Mouse (Mus musculus) CH12.LX (cell line): Measurements from ENCODE around the gene Pcnt. TPM values are rescaled to one million over a fixed set of nuclear protein-coding genes. Genes with fewer than 3 reads are reported as not detected.

ENCODE experiments used
- DNase-seq: peaks from one replicate; pipeline ENCODE4 v3.0.0-alpha.2; 2013; ENCODE audit errors: extremely low read depth
- H3K27ac ChIP-seq: 2 replicates; pipeline ENCODE4 v1.5.1; 2012; ENCODE audit warnings: low read depth, mild to moderate bottlenecking, control low read depth, moderate library complexity; ENCODE audit not compliant: insufficient read depth
- H3K27me3 ChIP-seq: replicated peaks from 2 replicates; pipeline ENCODE3; 2012; ENCODE audit warnings: inconsistent platforms
- H3K36me3 ChIP-seq, 2 experiments: replicated peaks in 1 of 2; 2 replicates each; pipeline versions ENCODE3 to v1.6.1; 2012; ENCODE audit warnings: inconsistent platforms in 1 of 2, low read length in 1 of 2, mild to moderate bottlenecking in 1 of 2, mixed read lengths in 1 of 2, moderate library complexity in 1 of 2; ENCODE audit not compliant: control insufficient read depth in 1 of 2, insufficient read depth in 1 of 2
- H3K4me1 ChIP-seq, 2 experiments: 2 replicates each; pipeline ENCODE4 v1.6.1; 2012; ENCODE audit warnings: inconsistent platforms in 1 of 2, moderate library complexity in 1 of 2; ENCODE audit not compliant: insufficient read depth in 2 of 2, control insufficient read depth in 1 of 2
- H3K4me2 ChIP-seq: 2 replicates; pipeline ENCODE4 v1.6.1; 2012; ENCODE audit warnings: low read depth, mild to moderate bottlenecking, control low read depth; ENCODE audit not compliant: poor library complexity, insufficient read depth, severe bottlenecking
- H3K4me3 ChIP-seq, 3 experiments: fragments of 150-350 bp in 1 of 3; sonication (generic) in 1 of 3; replicated peaks in 1 of 3; 2 replicates each; pipeline versions ENCODE3 to v1.5.1; 2011 to 2012; ENCODE audit warnings: low read depth in 2 of 3, low read length in 2 of 3, mild to moderate bottlenecking in 2 of 3, moderate library complexity in 2 of 3, control low read depth in 1 of 3, improper control_type of control experiment in 1 of 3, inconsistent platforms in 1 of 3, mixed read lengths in 1 of 3; ENCODE audit not compliant: poor library complexity in 1 of 3
- H3K79me2 ChIP-seq: replicated peaks from 2 replicates; pipeline ENCODE4 v1.6.1; 2012; ENCODE audit warnings: mild to moderate bottlenecking, moderate library complexity; ENCODE audit not compliant: control insufficient read depth, poor library complexity, insufficient read depth, severe bottlenecking; ENCODE audit errors: extremely low read depth
- H3K9ac ChIP-seq: 2 replicates; pipeline ENCODE4 v1.6.1; 2012; ENCODE audit warnings: low read depth, mild to moderate bottlenecking, control low read depth, moderate library complexity; ENCODE audit not compliant: insufficient read depth
- H3K9me3 ChIP-seq: replicated peaks from 2 replicates; pipeline ENCODE3; 2012; ENCODE audit warnings: low read length, inconsistent platforms, mixed read lengths
- BHLHE40 ChIP-seq: IDR thresholded peaks from 2 replicates; pipeline ENCODE4 v1.6.1; 2011; ENCODE audit warnings: mild to moderate bottlenecking, low read depth, low read length, improper control_type of control experiment
- CHD1 ChIP-seq: IDR thresholded peaks from 2 replicates; pipeline ENCODE4 v1.6.1; 2012; ENCODE audit warnings: low read depth, low read length, improper control_type of control experiment, inconsistent platforms
- CTCF ChIP-seq, 2 experiments: IDR thresholded peaks in 1 of 2; conservative IDR thresholded peaks in 1 of 2; 2 replicates each; pipeline ENCODE4 v1.5.1; 2011 to 2012; ENCODE audit warnings: low read depth in 2 of 2, low read length in 2 of 2, improper control_type of control experiment in 1 of 2, inconsistent platforms in 1 of 2, mild to moderate bottlenecking in 1 of 2, moderate library complexity in 1 of 2
- EP300 ChIP-seq: IDR thresholded peaks from 2 replicates; pipeline ENCODE4 v1.6.1; 2011; ENCODE audit warnings: low read length, improper control_type of control experiment
- ETS1 ChIP-seq: conservative IDR thresholded peaks from 2 replicates; pipeline ENCODE4 v1.6.1; 2012; ENCODE audit warnings: low read depth, mild to moderate bottlenecking, inconsistent platforms, low read length, improper control_type of control experiment, moderate library complexity
- GABPA ChIP-seq: IDR thresholded peaks from 2 replicates; pipeline ENCODE4 v1.6.1; 2012; ENCODE audit warnings: low read depth, low read length, improper control_type of control experiment, inconsistent platforms; ENCODE audit not compliant: insufficient replicate concordance
- IRF4 ChIP-seq: IDR thresholded peaks from 2 replicates; pipeline ENCODE4 v1.6.1; 2014; ENCODE audit warnings: low read depth, mild to moderate bottlenecking, inconsistent platforms, low read length, improper control_type of control experiment
- JUN ChIP-seq: IDR thresholded peaks from 2 replicates; pipeline ENCODE4 v1.6.1; 2011; ENCODE audit warnings: low read depth, mild to moderate bottlenecking, low read length, improper control_type of control experiment, moderate library complexity; ENCODE audit not compliant: insufficient read depth
- JUND ChIP-seq: conservative IDR thresholded peaks from 2 replicates; pipeline ENCODE4 v1.6.1; 2011; ENCODE audit warnings: low read depth, low read length, improper control_type of control experiment
- MAX ChIP-seq: IDR thresholded peaks from 2 replicates; pipeline ENCODE4 v1.6.1; 2011; ENCODE audit warnings: low read length, improper control_type of control experiment
- MAZ ChIP-seq: IDR thresholded peaks from 2 replicates; pipeline ENCODE4 v1.6.1; 2012; ENCODE audit warnings: low read depth, mild to moderate bottlenecking, inconsistent platforms, low read length, improper control_type of control experiment, moderate library complexity
- MEF2A ChIP-seq: IDR thresholded peaks from 2 replicates; pipeline ENCODE4 v1.6.1; 2014; ENCODE audit warnings: low read depth, mild to moderate bottlenecking, inconsistent platforms, low read length, improper control_type of control experiment, borderline replicate concordance
- MXI1 ChIP-seq: IDR thresholded peaks from 2 replicates; pipeline ENCODE4 v1.6.1; 2011; ENCODE audit warnings: mild to moderate bottlenecking, low read depth, low read length, improper control_type of control experiment
- MYC ChIP-seq: IDR thresholded peaks from 2 replicates; pipeline ENCODE4 v1.6.1; 2011; ENCODE audit warnings: low read depth, mild to moderate bottlenecking, improper control_type of control experiment, low read length
- NELFE ChIP-seq: IDR thresholded peaks from 2 replicates; pipeline ENCODE4 v1.6.1; 2011; ENCODE audit warnings: low read depth, low read length, improper control_type of control experiment
- NRF1 ChIP-seq: IDR thresholded peaks from 2 replicates; pipeline ENCODE4 v1.6.1; 2014; ENCODE audit warnings: low read depth, mild to moderate bottlenecking, inconsistent platforms, low read length, improper control_type of control experiment, moderate library complexity
- POLR2A ChIP-seq: IDR thresholded peaks from 2 replicates; pipeline ENCODE4 v1.6.1; 2011; ENCODE audit warnings: low read depth, mild to moderate bottlenecking, improper control_type of control experiment, low read length
- SIN3A ChIP-seq: IDR thresholded peaks from 2 replicates; pipeline ENCODE4 v1.6.1; 2012; ENCODE audit warnings: low read length, improper control_type of control experiment, inconsistent platforms
- SMC3 ChIP-seq: IDR thresholded peaks from 2 replicates; pipeline ENCODE4 v1.6.1; 2011; ENCODE audit warnings: low read depth, low read length, improper control_type of control experiment
- TBP ChIP-seq: conservative IDR thresholded peaks from 2 replicates; pipeline ENCODE4 v1.6.1; 2011; ENCODE audit warnings: low read depth, low read length, improper control_type of control experiment
- TCF12 ChIP-seq: IDR thresholded peaks from 2 replicates; pipeline ENCODE4 v1.6.1; 2014; ENCODE audit warnings: low read depth, mild to moderate bottlenecking, inconsistent platforms, low read length, improper control_type of control experiment
- UBTF ChIP-seq: IDR thresholded peaks from 2 replicates; pipeline ENCODE4 v1.6.1; 2012; ENCODE audit warnings: low read depth, mild to moderate bottlenecking, inconsistent platforms, low read length, improper control_type of control experiment, moderate library complexity
- USF2 ChIP-seq: conservative IDR thresholded peaks from 2 replicates; pipeline ENCODE4 v1.6.1; 2011; ENCODE audit warnings: low read depth, low read length, improper control_type of control experiment
- ZC3H11A ChIP-seq: IDR thresholded peaks from 2 replicates; pipeline ENCODE4 v1.6.1; 2012; ENCODE audit warnings: low read depth, mild to moderate bottlenecking, inconsistent platforms, low read length, improper control_type of control experiment
- ZKSCAN1 ChIP-seq: IDR thresholded peaks from 2 replicates; pipeline ENCODE4 v1.6.1; 2012; ENCODE audit warnings: low read depth, inconsistent platforms, low read length, improper control_type of control experiment, borderline replicate concordance
- ZMIZ1 ChIP-seq: IDR thresholded peaks from 2 replicates; pipeline ENCODE4 v1.6.1; 2012; ENCODE audit warnings: low read depth, mild to moderate bottlenecking, inconsistent platforms, low read length, improper control_type of control experiment
- dilution Hi-C: fragments of 300-500 bp; cut with MboI; formaldehyde crosslinking; loops from 2 replicates; pipeline ENCODE4 v1.14.3; 2020; ENCODE audit warnings: low sequenced_read_pairs; ENCODE audit not compliant: extremely low pct_unique_long_range_greater_than_20kb, extremely low pct_ligation_motif_present
- in situ Hi-C: fragments of 300-500 bp; cut with MboI; formaldehyde crosslinking; loops from 3 replicates; pipeline ENCODE4 v1.14.3; 2019; ENCODE audit warnings: low sequenced_read_pairs, low pct_ligation_motif_present, low pct_unique_long_range_greater_than_20kb, mixed read lengths
- polyA plus RNA-seq: library from polyadenylated mRNA; unstranded; fragments of >175 nt; gene quantifications from 2 replicates; pipeline ENCODE4 v1.2.1, GENCODE M21; 2012; ENCODE audit warnings: low read depth; ENCODE audit not compliant: insufficient read length
- total RNA-seq, 2 experiments: library from RNA; depleted of rRNA; stranded (reverse); fragments of 300-350 nt in 1 of 2; fragments of >200 nt in 1 of 2; gene quantifications; 2 replicates each; pipeline ENCODE4 v1.2.3; 2012 to 2014

The Pcnt gene
- total and polyA plus RNA-seq, 3 experiments: 22.2 to 30.2 (median 29.1) TPM

DNA sequence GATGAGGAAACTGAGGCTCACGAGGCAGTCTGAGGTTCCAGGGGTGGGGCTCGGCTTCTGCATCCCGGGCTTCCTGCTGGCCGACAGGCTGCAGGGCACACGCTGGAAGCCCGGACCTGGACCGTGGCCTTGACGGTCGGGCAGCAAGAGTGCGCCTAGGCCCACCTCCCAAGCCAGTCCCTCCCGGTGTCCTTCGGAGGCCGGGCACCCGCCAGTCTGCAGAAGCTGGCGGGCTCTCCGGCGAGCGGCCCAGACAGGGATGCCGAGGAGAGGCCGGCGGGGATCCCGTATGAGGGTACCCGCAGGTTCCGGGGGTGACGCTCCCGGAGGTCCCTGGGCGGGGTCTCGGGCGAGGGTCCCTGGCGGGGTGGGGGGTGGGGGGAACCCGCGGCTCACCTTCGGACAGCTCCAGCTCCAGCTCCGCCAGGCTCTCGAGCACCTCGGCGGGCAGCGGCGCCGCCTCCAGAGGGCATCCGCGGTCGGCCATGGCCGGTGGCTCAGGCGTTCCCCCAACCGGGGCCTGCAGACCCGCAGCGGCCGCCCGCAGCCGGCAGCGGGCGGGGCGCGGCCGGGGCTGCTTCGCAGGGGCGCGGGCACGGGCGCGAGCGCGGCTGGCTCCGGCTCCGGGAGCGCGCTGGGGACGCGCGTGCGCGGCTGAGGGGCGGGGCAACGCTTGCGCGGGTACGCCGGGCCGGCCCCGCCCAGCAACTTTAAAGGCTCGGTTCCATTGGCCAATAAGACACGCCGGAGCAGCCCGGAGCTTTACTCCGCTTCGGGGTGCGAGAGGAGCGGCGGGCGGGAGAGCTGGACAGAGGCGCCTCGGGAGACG, 97.7 kb downstream of the Pcnt start, which contains the start of gene Dip2a:
TSS of gene Dip2a (minus strand) at position 581 of the 829 bp plus-strand sequence.
- peak within 1 kb of the TSS; percentile 47 for H3K27ac ChIP-seq
- dilution Hi-C loops: no loop called here

DNA sequence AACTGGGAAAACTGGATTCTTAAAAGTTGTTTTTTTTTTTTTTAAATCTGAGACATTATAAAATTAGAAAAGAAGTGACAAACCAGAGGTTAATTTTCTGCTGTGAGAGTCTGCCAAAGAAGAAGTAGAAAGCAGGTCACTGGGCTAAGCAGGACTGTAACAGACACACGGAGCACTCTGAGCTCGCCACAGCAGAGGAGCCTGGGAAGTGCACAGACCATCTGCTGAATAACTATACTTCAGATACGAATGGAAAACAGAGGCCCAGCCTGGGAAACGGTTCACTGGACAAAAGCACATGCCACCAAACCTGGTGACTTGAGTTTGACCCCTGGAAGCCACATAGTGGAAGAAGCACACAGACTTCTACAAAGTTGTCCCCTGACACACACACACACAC, 108.2 kb downstream of the Pcnt start:
- DNase-seq: peak; percentile 53
- Histone ChIP-seq H3K4me3 (no peak overlapping the region), H3K27me3 (no peaks in the 10 kb centered on the region), H3K79me2 (no peaks in the 10 kb centered on the region), H3K9ac (no peak overlapping the region), H3K4me2 (no peak overlapping the region), H3K36me3 (no peaks in the 10 kb centered on the region), H3K4me1 (peaks cover 0 to 22% of the 10 kb centered on the region in 2 experiments; a peak in 2 of 4 replicates), H3K9me3 (no peaks in the 10 kb centered on the region), H3K27ac (no peak overlapping the region)
- TF ChIP-seq EP300 (peak; percentile 44; the same call in 1 of the 2 replicates), UBTF (no peak), BHLHE40 (peak; percentile 34; the same call in 1 of the 2 replicates), POLR2A (no peak), IRF4 (no peak), ZC3H11A (no peak), SIN3A (no peak), MAX (no peak), CTCF (conservative IDR thresholded peaks at IDR 0.05 in 1 of 2, IDR thresholded peaks at IDR 0.05 in 1 of 2; ENCODE audit: low read depth in 2 of 2, low read length in 2 of 2) (no peak), MYC (no peak), SMC3 (no peak), NELFE (no peak), NRF1 (no peak)
- dilution Hi-C loops (no loop called here), in situ Hi-C loops (no loop called here)

More for the DNA sequence above, 97.7 kb downstream of the Pcnt start, which contains the start of gene Dip2a:
- in situ Hi-C loops: no loop called here
- DNase-seq: peak; percentile 79
- H3K27me3 ChIP-seq: peaks cover 8% of the 10 kb centered on the region
- peak within 1 kb of the TSS; percentile 71; the same call in 1 of the 2 replicates for H3K9ac ChIP-seq
- no peaks in the 10 kb centered on the region for H3K9me3 ChIP-seq
- peak within 1 kb of the TSS; percentile 46 to 68 (median 56) for H3K4me3 ChIP-seq
- H3K4me1 ChIP-seq: peaks cover 0 to 7% of the 10 kb centered on the region in 2 experiments; a peak in 2 of 4 replicates
- no peak; the same call in 1 of the 2 replicates for TF ChIP-seq SIN3A
- TF ChIP-seq POLR2A: peak; percentile 70
- TF ChIP-seq JUN: no peak
- no peak for TF ChIP-seq ZC3H11A
- no peak for TF ChIP-seq EP300
- TF ChIP-seq UBTF: peak; percentile 77
- TF ChIP-seq BHLHE40: no peak
- TF ChIP-seq CHD1: no peak
- no peak for TF ChIP-seq TBP
- no peak for TF ChIP-seq GABPA
- peak; percentile 57; the same call in 1 of the 2 replicates for TF ChIP-seq ZMIZ1
- no peak for TF ChIP-seq JUND
- no peak for TF ChIP-seq MEF2A
- TF ChIP-seq NELFE: peak; percentile 73; the same call in 1 of the 2 replicates
- no peak for TF ChIP-seq USF2
- TF ChIP-seq TCF12: 0 out of 2 replicates have a peak, but pooled peaks have one; percentile 33
- TF ChIP-seq NRF1: peak; percentile 87
- TF ChIP-seq MAZ: no peak
- no peak for TF ChIP-seq MYC
- TF ChIP-seq ETS1: no peak
- TF ChIP-seq MXI1: no peak; the same call in 1 of the 2 replicates
- TF ChIP-seq ZKSCAN1: no peak
- TF ChIP-seq, all 38 proteins: peak for 6
- no peaks in the 10 kb centered on the region for H3K79me2 ChIP-seq
- peaks cover 2 to 16% of the 10 kb centered on the region in 2 experiments for H3K36me3 ChIP-seq
- H3K4me2 ChIP-seq: peak within 1 kb of the TSS; percentile 79
